In the genomic region with DNA sequence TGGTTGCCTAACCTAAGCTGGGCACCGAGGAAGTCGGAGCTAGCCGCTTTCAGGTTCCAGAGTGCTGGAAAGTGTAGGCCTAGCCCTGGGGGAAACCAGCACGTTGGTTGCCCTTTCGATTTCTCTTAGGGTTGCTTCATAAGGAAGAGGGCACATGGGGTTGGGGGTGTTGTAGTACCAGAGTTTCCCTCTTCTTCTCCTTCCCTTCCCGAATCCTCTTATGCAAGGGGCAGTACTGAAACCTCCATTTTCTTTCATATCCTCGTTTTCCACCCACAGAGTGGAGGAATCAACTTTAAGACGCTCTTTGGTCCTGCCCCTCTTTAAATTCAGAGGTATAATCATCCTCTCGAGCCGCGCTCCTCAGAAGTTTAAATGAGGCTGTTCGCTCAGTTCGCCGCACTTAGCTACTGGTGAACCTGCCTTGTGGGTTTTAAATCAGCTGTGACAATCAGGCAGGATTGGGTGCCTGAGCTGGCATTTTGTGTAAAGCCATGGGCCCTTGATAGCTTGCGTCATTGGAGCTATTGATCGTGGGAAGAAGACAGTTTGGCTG, we compare ENCODE assay signal across 8 mouse cellular contexts. TPM values are rescaled to one million over a fixed set of nuclear protein-coding genes. Genes with fewer than 3 reads are reported as not detected.
DNase-seq lines count a peak whose midpoint lies in the region; ATAC-seq lines count a peak whose summit lies in the region.

No protein-coding gene starts in this region.

- no peaks in the 10 kb centered on the region for H3K9me3 ChIP-seq in kidney, embryonic 15.5 days (replicated peaks)
- H3K9me3 ChIP-seq in heart, embryonic 14.5 days (ENCODE audit: control insufficient read depth, low read length) = no peaks in the 10 kb centered on the region
- H3K9me3 ChIP-seq in liver, embryonic 12.5 days (replicated peaks) = no peaks in the 10 kb centered on the region

- no peak for ATAC-seq in kidney, embryonic 15.5 days (replicated peaks; ENCODE audit: low FRiP score)
- peak; percentile 70 for ATAC-seq in common myeloid progenitor, adult 5-6 weeks (replicated peaks; ENCODE audit: low read depth, poor library complexity, severe bottlenecking)
- no peak for ATAC-seq in heart, embryonic 14.5 days (ENCODE audit: insufficient number of reproducible peaks, insufficient read depth, low FRiP score, low read depth)
- ATAC-seq in liver, embryonic 12.5 days = no peak

- under 1% methylated on average over 16 of the region's 16 CpGs for WGBS in kidney, embryonic 15.5 days
- 2% methylated on average over 16 of the region's 16 CpGs for WGBS in heart, embryonic 14.5 days
- WGBS in liver, embryonic 12.5 days (ENCODE audit: insufficient replicate concordance) = under 1% methylated on average over 16 of the region's 16 CpGs

- peak overlapping the region; percentile 98 for H3K4me3 ChIP-seq in kidney, embryonic 15.5 days (replicated peaks)
- H3K4me3 ChIP-seq in heart, embryonic 14.5 days (ENCODE audit: control insufficient read depth in 1 of 2, insufficient read depth in 1 of 2, low read depth in 1 of 2, low read length in 2 of 2) = peak overlapping the region; percentile 76 to 97
- H3K4me3 ChIP-seq in liver, embryonic 12.5 days = peak overlapping the region; percentile 99

- no peaks in the 10 kb centered on the region for H3K36me3 ChIP-seq in kidney, embryonic 15.5 days
- no peaks in the 10 kb centered on the region for H3K36me3 ChIP-seq in heart, embryonic 14.5 days (ENCODE audit: control insufficient read depth, insufficient read depth, low read length)
- no peaks in the 10 kb centered on the region for H3K36me3 ChIP-seq in liver, embryonic 12.5 days

- H3K27ac ChIP-seq in kidney, embryonic 15.5 days = peak overlapping the region; percentile 92
- peak overlapping the region; percentile 59 to 89; a peak in 3 of 4 replicates for H3K27ac ChIP-seq in heart, embryonic 14.5 days (replicated peaks in 1 of 2; ENCODE audit: control insufficient read depth in 1 of 2, insufficient read depth in 1 of 2, low read depth in 2 of 2, low read length in 2 of 2)
- peak overlapping the region; percentile 97 for H3K27ac ChIP-seq in liver, embryonic 12.5 days

- H3K27me3 ChIP-seq in kidney, embryonic 15.5 days = no peaks in the 10 kb centered on the region
- no peaks in the 10 kb centered on the region for H3K27me3 ChIP-seq in heart, embryonic 14.5 days (ENCODE audit: control insufficient read depth, insufficient read depth, low read length)
- H3K27me3 ChIP-seq in liver, embryonic 12.5 days (replicated peaks) = no peaks in the 10 kb centered on the region

- H3K4me1 ChIP-seq in kidney, embryonic 15.5 days = peaks cover 48% of the 10 kb centered on the region
- H3K4me1 ChIP-seq in heart, embryonic 14.5 days (ENCODE audit: control insufficient read depth in 2 of 2, insufficient read depth in 2 of 2, low read length in 2 of 2) = peaks cover 4 to 26% of the 10 kb centered on the region in 2 experiments; a peak in 3 of 4 replicates
- peaks cover 66% of the 10 kb centered on the region for H3K4me1 ChIP-seq in liver, embryonic 12.5 days

- H3K9ac ChIP-seq in kidney, embryonic 15.5 days = peak overlapping the region; percentile 95
- H3K9ac ChIP-seq in heart, embryonic 14.5 days (ENCODE audit: low read length) = peak overlapping the region; percentile 97
- peak overlapping the region; percentile 100 for H3K9ac ChIP-seq in liver, embryonic 12.5 days

- peak overlapping the region; percentile 67 for H3K4me2 ChIP-seq in kidney, embryonic 15.5 days
- peak overlapping the region; percentile 94 for H3K4me2 ChIP-seq in heart, embryonic 14.5 days (ENCODE audit: low read length)
- H3K4me2 ChIP-seq in liver, embryonic 12.5 days = peak overlapping the region; percentile 84

- DNase-seq in kidney, postnatal 14 days = no peak
- DNase-seq in naive thymus-derived CD4-positive, alpha-beta T cell, adult 2 months (ENCODE audit: low read depth) = peak; percentile 70
- peak; percentile 53 for DNase-seq in thymus, postnatal 4 days
- no peak for DNase-seq in urinary bladder, postnatal 36 days (ENCODE audit: low spot score in 2 of 2)

RNA-seq across cellular contexts. Expression of gene Larp1, which starts 1.4 kb away (rescaled TPM):
- 17.7 and 19.3 TPM in 2 replicates for polyA plus RNA-seq in kidney, embryonic 15.5 days (2015; fragmentation: Nextera tagmentation; extraction: Ambion mirVana)
- 65.3 and 72.9 TPM in 2 replicates for total RNA-seq in common myeloid progenitor, adult 5-6 weeks (2017)
- 17.8 and 18.4 TPM in 2 replicates for polyA plus RNA-seq in heart, embryonic 14.5 days (2014; fragmentation: Nextera tagmentation; extraction: Ambion mirVana)
- 41.6 and 42.4 TPM in 2 replicates for polyA plus RNA-seq in liver, embryonic 12.5 days (2016; fragmentation: Nextera tagmentation; extraction: Ambion mirVana)

Comparison
In these comparisons a context has a peak if more than half of its experiments do, and no peak if none do; other contexts are left out.
1. DNase-seq: peak in naive thymus-derived CD4-positive, alpha-beta T cell, adult 2 months (single experiment) and thymus, postnatal 4 days (single experiment); none in kidney, postnatal 14 days (single experiment) and urinary bladder, postnatal 36 days (0 of 2).
2. Peak in every context shown above with its lines, with median percentiles within 50 percentile points of each other: H3K27ac ChIP-seq, H3K4me2 ChIP-seq, H3K4me3 ChIP-seq and H3K9ac ChIP-seq.